Mouse (Mus musculus) C2C12 (cell line): Measurements from ENCODE around the gene Smurf1. TPM values are rescaled to one million over a fixed set of nuclear protein-coding genes. Genes with fewer than 3 reads are reported as not detected.
A peak's percentile ranks its signal among the peaks of the same experiment; 100 is the strongest.

Experiments used
- H3K27me3 ChIP-seq: one replicate; pipeline ENCODE4 v1.6.1; 2011; ENCODE audit not compliant: control insufficient read depth, insufficient read depth, insufficient read length
- H3K36me3 ChIP-seq: one replicate; pipeline ENCODE4 v1.6.1; 2011; ENCODE audit not compliant: control insufficient read depth, insufficient read depth
- H3K4me3 ChIP-seq: one replicate; pipeline ENCODE4 v1.5.1; 2011; ENCODE audit warnings: mild to moderate bottlenecking, control low read depth; ENCODE audit not compliant: poor library complexity, insufficient read depth, severe bottlenecking
- H3K79me2 ChIP-seq: one replicate; pipeline ENCODE4 v1.6.1; 2011; ENCODE audit not compliant: control insufficient read depth, insufficient read depth
- H3K79me3 ChIP-seq: one replicate; pipeline ENCODE4 v1.6.1; 2011; ENCODE audit warnings: low read depth, control low read depth
- H3ac ChIP-seq: one replicate; pipeline ENCODE3; 2011; ENCODE audit warnings: low read depth; ENCODE audit not compliant: control insufficient read depth, insufficient read length
- CEBPB ChIP-seq: IDR thresholded peaks from one replicate; pipeline ENCODE4 v1.6.1; 2011; ENCODE audit warnings: low read depth, mild to moderate bottlenecking, control low read depth, moderate library complexity
- CTCF ChIP-seq: IDR thresholded peaks from one replicate; pipeline ENCODE4 v1.5.1; 2011; ENCODE audit not compliant: control insufficient read depth, insufficient read depth, insufficient read length
- FOSL1 ChIP-seq: IDR thresholded peaks from one replicate; pipeline ENCODE4 v1.8.0; 2011; ENCODE audit warnings: mild to moderate bottlenecking, low read length; ENCODE audit not compliant: poor library complexity, insufficient read depth, severe bottlenecking
- MAX ChIP-seq: IDR thresholded peaks from one replicate; pipeline ENCODE4 v1.6.1; 2011; ENCODE audit warnings: mild to moderate bottlenecking, control low read depth
- MYOD1 ChIP-seq: IDR thresholded peaks from one replicate; pipeline ENCODE4 v1.6.1; 2011; ENCODE audit warnings: low read depth; ENCODE audit not compliant: control insufficient read depth, insufficient read length
- MYOG ChIP-seq: IDR thresholded peaks from one replicate; pipeline ENCODE4 v1.6.1; 2011; ENCODE audit not compliant: control insufficient read depth, insufficient read length; ENCODE audit errors: extremely low read depth
- USF1 ChIP-seq: IDR thresholded peaks from one replicate; pipeline ENCODE4 v1.6.1; 2011; ENCODE audit warnings: low read depth, mild to moderate bottlenecking, control low read depth, moderate library complexity
- polyA plus RNA-seq: library from polyadenylated mRNA; unstranded; fragments of >200 nt; fragmentation: generic; extraction: Trizol; gene quantifications from one replicate; pipeline ENCODE4 v1.2.1, GENCODE M21; 2012; ENCODE audit warnings: missing spikeins

The Smurf1 gene
- polyA plus RNA-seq, 1 experiment: 39.1 TPM

GRCm38 (mm10) chr5:145003362-145003761 is 37.7 kb upstream of the Smurf1 start:
- Histone ChIP-seq H3K4me3 (no peak overlapping the region), H3K27me3 (no peaks in the 10 kb centered on the region), H3K79me3 (no peaks in the 10 kb centered on the region), H3K79me2 (no peaks in the 10 kb centered on the region), H3K36me3 (no peaks in the 10 kb centered on the region), H3ac (no peak overlapping the region)
- TF ChIP-seq CEBPB (no peak), CTCF (no peak), FOSL1 (no peak), MAX (no peak), MYOD1 (no peak)

GRCm38 (mm10) chr5:144998491-144998890 is 32.8 kb upstream of the Smurf1 start:
- no peak for TF ChIP-seq FOSL1
- TF ChIP-seq CEBPB: no peak
- TF ChIP-seq MAX: no peak
- no peak for TF ChIP-seq MYOG
- no peak for TF ChIP-seq MYOD1
- no peak for TF ChIP-seq USF1
- no peak for TF ChIP-seq CTCF
- Histone ChIP-seq H3K36me3 (no peaks in the 10 kb centered on the region), H3K79me2 (no peaks in the 10 kb centered on the region), H3K27me3 (no peaks in the 10 kb centered on the region), H3K4me3 (no peak overlapping the region), H3ac (no peak overlapping the region), H3K79me3 (no peaks in the 10 kb centered on the region)

GRCm38 (mm10) chr5:144990481-144990880 is 24.8 kb upstream of the Smurf1 start:
- no peak for TF ChIP-seq MAX
- no peak for TF ChIP-seq MYOG
- no peak for TF ChIP-seq USF1
- no peak for TF ChIP-seq CTCF
- no peak for TF ChIP-seq CEBPB
- no peak for TF ChIP-seq FOSL1
- TF ChIP-seq MYOD1: no peak
- Histone ChIP-seq H3K27me3 (no peaks in the 10 kb centered on the region), H3K36me3 (no peaks in the 10 kb centered on the region), H3K79me3 (no peaks in the 10 kb centered on the region), H3ac (no peak overlapping the region), H3K79me2 (no peaks in the 10 kb centered on the region), H3K4me3 (no peak overlapping the region)

GRCm38 (mm10) chr5:144990051-144990450 is 24.4 kb upstream of the Smurf1 start:
- H3ac ChIP-seq: no peak overlapping the region
- no peaks in the 10 kb centered on the region for H3K79me2 ChIP-seq
- no peak overlapping the region for H3K4me3 ChIP-seq
- H3K79me3 ChIP-seq: no peaks in the 10 kb centered on the region
- no peaks in the 10 kb centered on the region for H3K27me3 ChIP-seq
- no peaks in the 10 kb centered on the region for H3K36me3 ChIP-seq
- TF ChIP-seq CEBPB: no peak
- no peak for TF ChIP-seq MYOD1
- no peak for TF ChIP-seq MYOG
- no peak for TF ChIP-seq MAX
- TF ChIP-seq CTCF: no peak
- TF ChIP-seq USF1: no peak
- no peak for TF ChIP-seq FOSL1

- H3K79me3 ChIP-seq: no peaks in the 10 kb centered on the region
- H3K79me2 ChIP-seq: no peaks in the 10 kb centered on the region
- no peaks in the 10 kb centered on the region for H3K36me3 ChIP-seq
- no peak overlapping the region for H3ac ChIP-seq
- H3K27me3 ChIP-seq: no peaks in the 10 kb centered on the region
- no peak overlapping the region for H3K4me3 ChIP-seq
- TF ChIP-seq USF1 (no peak), MYOG (no peak), MAX (no peak), CEBPB (no peak), FOSL1 (no peak), MYOD1 (no peak), CTCF (no peak)
Measured at GRCm38 (mm10) chr5:144989061-144989405, 23.4 kb upstream of the Smurf1 start.

GRCm38 (mm10) chr5:144988340-144989060 is 22.9 kb upstream of the Smurf1 start:
- no peaks in the 10 kb centered on the region for H3K79me2 ChIP-seq
- no peaks in the 10 kb centered on the region for H3K27me3 ChIP-seq
- no peak for TF ChIP-seq MYOG
- TF ChIP-seq MYOD1: no peak
- TF ChIP-seq FOSL1: no peak
- TF ChIP-seq CEBPB: no peak
- peak; percentile 63 for TF ChIP-seq CTCF
- TF ChIP-seq USF1: peak; percentile 41
- TF ChIP-seq MAX: no peak
- no peaks in the 10 kb centered on the region for H3K36me3 ChIP-seq
- no peak overlapping the region for H3K4me3 ChIP-seq
- H3K79me3 ChIP-seq: no peaks in the 10 kb centered on the region
- H3ac ChIP-seq: no peak overlapping the region
